Mouse (Mus musculus): ENCODE results near the gene Gm10645.

The Gm10645 gene

DNA sequence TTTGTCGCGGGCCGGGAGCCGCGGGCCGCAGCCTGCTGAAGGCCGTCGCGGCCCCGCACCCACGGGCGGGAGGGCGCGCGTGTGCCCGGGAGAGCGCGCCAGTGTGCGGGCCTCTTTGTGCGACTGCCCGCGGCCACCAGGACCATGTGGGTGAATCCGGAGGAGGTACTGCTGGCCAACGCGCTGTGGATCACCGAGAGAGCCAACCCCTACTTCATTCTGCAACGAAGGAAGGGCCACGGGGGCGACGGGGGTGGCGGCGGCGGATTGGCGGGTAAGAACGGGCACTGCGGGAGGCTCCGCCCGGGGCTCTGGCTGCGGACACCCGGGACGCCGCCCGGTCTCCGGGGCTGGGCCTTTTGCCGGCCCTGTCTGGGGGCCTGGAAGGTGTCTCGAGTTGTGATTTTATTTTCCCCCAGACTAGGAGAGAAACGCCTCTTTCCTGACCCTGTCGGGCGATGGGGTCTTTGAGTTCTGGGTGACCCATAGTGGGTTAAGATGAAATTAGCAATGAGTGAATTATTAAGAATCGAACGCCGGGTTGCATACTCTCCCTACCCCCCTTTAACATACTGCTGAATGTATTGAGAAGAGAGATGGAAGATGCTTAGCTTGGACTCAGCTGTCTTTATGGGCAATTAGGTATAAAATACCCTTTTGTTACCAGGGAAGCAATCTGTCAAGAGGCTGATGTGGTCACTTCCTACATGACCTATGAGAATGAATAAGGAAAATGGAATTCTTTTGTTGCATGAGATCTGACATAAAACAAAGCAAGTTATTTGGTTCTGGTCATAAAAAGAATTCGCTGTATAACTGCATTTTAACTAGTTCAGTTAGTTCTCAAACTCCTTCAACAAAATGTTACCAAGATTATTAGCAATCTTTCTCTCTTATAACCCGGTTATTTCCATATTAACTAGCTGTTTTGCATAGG is at the start of gene Gm10645:
Gene Gm10645, minus strand, starts transcription at position 240 of the 937 bp plus-strand sequence.
- DNase-seq (ENCODE audit: low spot score in 2 of 2) = peak in 1 of 2 experiments; percentile 11

DNA sequence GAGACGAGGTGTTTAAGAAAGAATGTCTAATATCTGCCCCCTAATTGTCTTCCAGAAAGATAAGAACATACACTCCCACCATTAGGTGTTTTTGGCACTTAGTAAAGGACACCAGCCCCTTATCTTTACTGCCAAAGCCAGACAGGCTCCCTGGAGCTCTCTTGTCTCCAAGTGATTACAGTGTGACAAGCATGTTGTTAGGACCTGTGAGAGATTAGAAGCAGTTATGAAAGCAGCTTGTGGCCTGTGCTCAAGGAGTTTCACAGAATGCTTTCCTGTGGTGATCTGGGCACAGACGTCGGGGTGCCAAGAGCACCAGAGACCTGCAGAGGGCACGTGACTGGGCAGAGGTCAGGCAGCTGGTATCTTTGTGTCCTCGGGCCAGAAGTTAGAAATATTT is 49.1 kb upstream of the Gm10645 start:
- DNase-seq (ENCODE audit: low spot score in 2 of 2) = no peak

GRCm38 (mm10) chr8:83210676-83211075 is 44.7 kb upstream of the Gm10645 start:
- no peak for DNase-seq (ENCODE audit: low spot score in 2 of 2)

- DNase-seq (ENCODE audit: low spot score in 2 of 2) = no peak
These were observed 43.6 kb upstream of the Gm10645 start for GRCm38 (mm10) chr8:83209581-83209980.

DNA sequence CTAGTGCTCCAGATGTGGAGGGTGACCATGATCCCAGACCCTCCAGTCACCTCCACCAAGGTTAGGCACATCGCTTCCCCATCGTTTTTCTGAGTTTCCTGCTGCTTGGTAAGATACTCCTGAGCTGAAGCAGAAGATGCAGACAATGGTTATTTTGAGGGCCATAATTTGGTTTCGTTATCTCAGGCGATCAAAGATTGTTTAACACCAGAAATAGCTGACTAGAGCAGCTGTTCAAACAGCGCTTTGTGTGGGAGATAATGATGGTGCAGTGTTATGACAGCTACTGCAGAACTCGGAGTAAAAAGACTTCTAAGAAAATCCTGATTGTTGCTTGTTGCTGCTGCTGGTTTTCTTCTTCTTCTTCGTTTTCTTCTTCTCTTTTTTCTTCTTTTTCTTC is 39.9 kb upstream of the Gm10645 start:
- DNase-seq (ENCODE audit: low spot score in 2 of 2) = no peak

DNA sequence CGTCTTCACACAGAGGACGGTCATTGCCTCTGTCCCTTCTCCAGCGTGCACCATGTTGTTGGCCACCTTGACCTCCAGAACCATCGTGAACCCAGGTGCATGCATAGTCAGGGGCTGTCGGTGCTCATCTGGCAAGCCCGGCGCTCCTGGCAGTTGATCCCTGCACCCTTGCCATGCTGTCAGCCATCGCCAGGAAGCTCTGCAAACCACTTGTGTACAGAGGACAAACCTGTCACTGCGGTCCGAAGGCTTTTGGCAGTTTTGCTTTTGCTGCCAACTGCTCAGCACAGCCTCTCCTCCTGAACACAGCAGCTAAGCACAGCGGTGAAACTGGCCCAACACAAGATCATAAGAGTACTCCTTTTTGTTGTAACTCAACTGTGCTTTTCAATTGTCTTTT is 37.0 kb upstream of the Gm10645 start:
- DNase-seq (ENCODE audit: low spot score in 2 of 2) = no peak

- DNase-seq (ENCODE audit: low spot score in 2 of 2) = no peak
These were observed 34.5 kb upstream of the Gm10645 start for GRCm38 (mm10) chr8:83200191-83201177.

DNA sequence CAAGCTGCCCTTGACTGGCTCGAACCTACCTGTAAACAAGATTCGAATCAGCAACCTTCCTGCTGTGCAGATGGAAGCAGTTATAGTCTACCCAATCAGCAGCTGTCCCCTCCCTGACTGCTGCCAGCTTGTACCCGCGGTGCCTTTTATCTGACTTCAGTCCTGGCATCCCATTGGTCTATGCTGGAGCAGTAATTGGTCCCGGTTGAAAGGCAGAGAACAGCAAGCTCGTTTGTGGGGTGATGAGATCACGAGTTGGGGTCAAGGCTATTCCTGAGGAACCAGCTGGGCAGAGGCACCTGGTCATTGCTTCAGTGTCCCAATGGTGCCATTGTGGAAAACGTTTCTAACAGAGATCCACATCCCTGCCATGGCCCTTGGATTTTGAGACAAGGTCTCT is 33.7 kb upstream of the Gm10645 start:
- DNase-seq (ENCODE audit: low spot score in 2 of 2) = no peak

DNA sequence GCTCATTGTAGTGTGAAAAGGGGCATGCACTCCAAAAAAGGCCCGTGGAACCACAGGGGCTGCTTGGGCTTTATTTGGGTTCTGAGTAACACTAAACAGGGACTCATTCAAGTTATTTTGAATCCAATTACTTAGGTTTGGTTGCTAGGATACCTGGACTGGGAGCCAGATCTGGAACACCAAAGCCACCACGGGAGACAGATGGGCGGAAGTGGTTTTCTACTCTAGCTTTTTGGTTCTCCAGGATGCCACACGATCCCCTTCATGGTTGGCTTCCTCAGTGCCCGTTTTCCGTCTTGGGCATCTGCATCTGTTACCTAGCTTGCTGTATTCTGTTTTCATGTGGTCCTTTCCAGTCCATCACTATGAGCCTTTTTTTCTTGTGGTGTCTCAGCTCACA is 30.1 kb upstream of the Gm10645 start:
- DNase-seq (ENCODE audit: low spot score in 2 of 2) = no peak

GRCm38 (mm10) chr8:83189538-83190095 is 23.6 kb upstream of the Gm10645 start:
- no peak for DNase-seq (ENCODE audit: low spot score in 2 of 2)

- no peak for DNase-seq (ENCODE audit: low spot score in 2 of 2)
These were observed 21.5 kb upstream of the Gm10645 start for GRCm38 (mm10) chr8:83187363-83187962.

DNA sequence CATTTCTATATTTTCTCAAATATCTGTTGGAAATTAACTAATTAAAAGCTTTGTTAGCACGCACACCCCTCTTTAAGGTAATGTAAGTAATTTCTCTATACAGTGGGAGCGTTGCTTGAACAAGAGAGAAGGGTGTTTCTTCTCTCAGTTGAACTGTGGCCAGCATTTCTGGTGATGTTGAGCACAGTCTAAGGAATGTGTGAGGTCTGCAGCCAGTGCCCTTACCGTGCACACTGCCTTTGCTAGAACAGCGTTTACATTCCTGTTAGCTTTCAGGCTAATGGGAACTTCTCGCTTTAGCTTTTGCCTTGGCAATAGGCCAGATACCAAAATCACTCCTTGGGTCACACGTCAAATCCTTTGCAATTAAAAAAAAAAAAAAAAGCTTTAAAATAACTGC is 20.4 kb upstream of the Gm10645 start:
- no peak for DNase-seq (ENCODE audit: low spot score in 2 of 2)

DNA sequence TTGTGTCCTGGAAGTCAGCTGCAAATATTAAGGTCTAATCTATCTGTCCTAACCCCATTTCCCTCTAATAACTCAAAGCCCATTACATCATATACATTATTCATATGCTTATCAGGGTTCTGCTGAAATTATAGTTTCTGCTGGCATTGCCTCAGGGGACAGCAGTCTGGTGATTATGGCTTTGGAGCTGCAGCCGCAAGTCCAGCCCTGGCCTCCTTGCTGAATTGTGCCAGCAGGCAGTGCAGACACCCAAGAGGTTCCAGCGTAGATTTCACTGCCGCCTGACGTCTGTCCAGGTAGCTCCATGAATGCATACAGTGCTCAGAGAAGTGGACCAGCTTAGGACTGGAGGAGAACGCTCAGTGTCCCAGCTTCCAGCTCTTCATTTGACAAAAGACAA is 16.8 kb upstream of the Gm10645 start:
- no peak for DNase-seq (ENCODE audit: low spot score in 2 of 2)

GRCm38 (mm10) chr8:83181851-83182482 is 16.0 kb upstream of the Gm10645 start:
- no peak for DNase-seq (ENCODE audit: low spot score in 2 of 2)

DNA sequence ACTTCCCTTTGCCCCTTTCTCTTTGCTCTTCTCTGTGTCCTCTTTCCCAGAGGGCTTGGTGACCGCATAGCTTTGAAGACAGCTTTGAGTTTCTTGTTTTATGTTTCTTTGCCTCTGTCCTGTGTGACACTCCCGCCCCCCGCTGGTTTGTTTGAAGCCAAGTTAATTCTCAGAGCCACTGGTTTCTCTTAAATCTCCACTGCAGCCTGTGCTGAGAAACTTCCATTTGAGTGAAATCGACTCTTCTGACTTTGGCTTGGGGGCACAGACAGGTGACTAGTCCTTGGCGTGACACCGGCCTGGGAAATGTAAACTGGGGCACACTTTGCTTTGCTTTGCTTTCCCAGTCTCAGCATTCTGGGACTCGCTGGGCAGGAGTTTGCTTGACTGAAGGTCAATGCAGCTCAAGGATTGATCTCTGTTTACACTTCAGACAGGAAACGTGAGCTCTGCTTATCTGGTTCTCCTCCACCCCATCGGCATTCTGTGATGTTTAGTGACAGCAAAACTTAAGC is 12.3 kb upstream of the Gm10645 start:
- peak in 1 of 2 experiments; percentile 11 for DNase-seq (ENCODE audit: low spot score in 2 of 2)

- DNase-seq (ENCODE audit: low spot score in 2 of 2) = no peak
These were observed 11.6 kb upstream of the Gm10645 start for GRCm38 (mm10) chr8:83177317-83178195.

DNA sequence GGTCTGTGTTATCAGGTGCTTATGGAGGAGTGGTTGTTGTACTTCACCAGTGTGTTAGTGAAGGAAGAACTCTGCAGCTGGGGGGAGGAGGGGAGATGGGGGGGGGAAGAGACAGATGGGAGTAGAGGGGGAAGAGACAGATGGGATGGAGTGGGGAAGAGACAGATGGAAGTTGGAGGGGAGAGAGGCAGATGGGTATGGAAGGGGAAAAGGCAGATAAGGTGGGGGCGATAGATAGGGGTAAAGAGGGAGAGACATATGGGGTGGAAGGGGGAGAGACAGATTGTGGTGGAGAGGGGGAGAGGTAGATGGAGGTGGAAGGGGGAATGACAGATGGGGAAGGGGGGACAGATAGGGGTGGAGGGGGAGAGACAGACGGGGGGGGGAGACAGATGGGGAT is 10.8 kb upstream of the Gm10645 start:
- no peak for DNase-seq (ENCODE audit: low spot score in 2 of 2)

DNA sequence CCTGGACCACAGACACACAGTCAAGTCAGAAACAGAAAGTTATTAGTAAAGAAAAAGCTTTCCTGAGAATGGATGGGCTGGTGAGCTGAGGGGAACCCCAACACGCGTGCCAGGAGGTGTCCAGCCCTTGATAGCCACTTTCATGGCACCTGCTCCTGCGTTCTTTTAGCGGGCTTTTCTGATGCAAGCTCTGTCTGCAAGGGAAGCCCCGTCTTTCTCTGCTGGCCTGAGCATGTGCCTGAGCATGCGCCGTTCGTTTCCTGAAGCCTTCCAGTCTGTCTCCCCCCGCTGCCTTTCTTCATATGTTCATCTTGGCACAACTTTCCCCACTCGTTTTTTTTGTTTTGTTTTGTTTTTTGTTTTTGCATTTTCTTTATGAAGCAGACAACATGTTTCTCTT is 9.7 kb upstream of the Gm10645 start:
- no peak for DNase-seq (ENCODE audit: low spot score in 2 of 2)

- no peak for DNase-seq (ENCODE audit: low spot score in 2 of 2)
These were observed 4.9 kb upstream of the Gm10645 start for GRCm38 (mm10) chr8:83170894-83171293.

GRCm38 (mm10) chr8:83169709-83170108 is 3.7 kb upstream of the Gm10645 start:
- peak in 1 of 2 experiments; percentile 7 for DNase-seq (ENCODE audit: low spot score in 2 of 2)
